Mouse (Mus musculus) E14TG2a.4 (cell line): Measurements from ENCODE around the gene Smarcc2.

Source experiments
- H3K27me3 ChIP-seq: 2 replicates; pipeline ENCODE4 v1.6.1; 2014; ENCODE audit warnings: low read length, control low read depth; ENCODE audit not compliant: insufficient read depth
- H3K36me3 ChIP-seq: 2 replicates; pipeline ENCODE4 v1.6.1; 2014; ENCODE audit warnings: low read length, control low read depth; ENCODE audit not compliant: insufficient read depth
- H3K4me1 ChIP-seq: replicated peaks from 2 replicates; pipeline ENCODE4 v1.6.1; 2014; ENCODE audit warnings: low read depth, low read length, control low read depth
- H3K4me3 ChIP-seq: replicated peaks from 2 replicates; pipeline ENCODE4 v1.5.1; 2014; ENCODE audit warnings: mild to moderate bottlenecking, low read length
- H3K9me3 ChIP-seq: 2 replicates; pipeline ENCODE4 v1.6.1; 2014; ENCODE audit warnings: low read length, control low read depth
- CTCF ChIP-seq: conservative IDR thresholded peaks from 2 replicates; pipeline ENCODE4 v1.5.1; 2014; ENCODE audit warnings: low read length
- NANOG ChIP-seq: IDR thresholded peaks from 2 replicates; pipeline ENCODE4 v1.6.1; 2014; ENCODE audit warnings: borderline replicate concordance, low read length, mixed read lengths
- POU5F1 ChIP-seq: IDR thresholded peaks from 2 replicates; pipeline ENCODE4 v1.6.1; 2014; ENCODE audit warnings: low read length, borderline replicate concordance

The Smarcc2 gene

GRCm38 (mm10) chr10:128524732-128525662, 65.9 kb downstream of the Smarcc2 start:
- Histone ChIP-seq H3K9me3 (no peaks in the 10 kb centered on the region), H3K4me3 (peak overlapping the region; percentile 98), H3K36me3 (peaks cover 34% of the 10 kb centered on the region), H3K4me1 (peaks cover 29% of the 10 kb centered on the region), H3K27me3 (peaks cover 14% of the 10 kb centered on the region; the same call in 1 of the 2 replicates)
- TF ChIP-seq NANOG = no peak
- no peak for TF ChIP-seq CTCF

- Histone ChIP-seq H3K36me3 (peaks cover 26% of the 10 kb centered on the region), H3K4me3 (peak within 1 kb of the TSS; percentile 98), H3K4me1 (peaks cover 29% of the 10 kb centered on the region), H3K9me3 (no peaks in the 10 kb centered on the region), H3K27me3 (peaks cover 14% of the 10 kb centered on the region; the same call in 1 of the 2 replicates)
- TF ChIP-seq CTCF (no peak), NANOG (no peak), POU5F1 (no peak)
Observed at GRCm38 (mm10) chr10:128525671-128526308, 66.7 kb downstream of the Smarcc2 start, which contains the start of gene Esyt1. Gene Esyt1, minus strand, starts transcription at chr10:128525871.

GRCm38 (mm10) chr10:128526366-128527356, 67.6 kb downstream of the Smarcc2 start:
- TF ChIP-seq POU5F1 (no peak), CTCF (no peak), NANOG (no peak)
- Histone ChIP-seq H3K27me3 (peaks cover 14% of the 10 kb centered on the region; the same call in 1 of the 2 replicates), H3K9me3 (no peaks in the 10 kb centered on the region), H3K4me1 (peaks cover 29% of the 10 kb centered on the region), H3K36me3 (peaks cover 17% of the 10 kb centered on the region), H3K4me3 (peak overlapping the region; percentile 98)

- Histone ChIP-seq H3K4me1 (peaks cover 52% of the 10 kb centered on the region), H3K27me3 (no peaks in the 10 kb centered on the region), H3K36me3 (no peaks in the 10 kb centered on the region), H3K4me3 (no peak overlapping the region), H3K9me3 (peaks cover 9% of the 10 kb centered on the region)
- TF ChIP-seq CTCF (no peak), NANOG (no peak), POU5F1 (no peak)
Observed at GRCm38 (mm10) chr10:128535206-128535605, 76.2 kb downstream of the Smarcc2 start.

GRCm38 (mm10) chr10:128535624-128536265, 76.7 kb downstream of the Smarcc2 start:
- Histone ChIP-seq H3K9me3 (peaks cover 9% of the 10 kb centered on the region), H3K4me3 (0 out of 2 replicates have a peak overlapping the region, but pooled peaks have one; percentile 15), H3K4me1 (peaks cover 54% of the 10 kb centered on the region), H3K36me3 (peaks cover 2% of the 10 kb centered on the region; the same call in 1 of the 2 replicates), H3K27me3 (no peaks in the 10 kb centered on the region)
- TF ChIP-seq NANOG (no peak), CTCF (no peak), POU5F1 (no peak)

GRCm38 (mm10) chr10:128536266-128536940, 77.4 kb downstream of the Smarcc2 start:
- Histone ChIP-seq H3K36me3 (peaks cover 9% of the 10 kb centered on the region), H3K27me3 (no peaks in the 10 kb centered on the region), H3K4me3 (0 out of 2 replicates have a peak overlapping the region, but pooled peaks have one; percentile 15), H3K4me1 (peaks cover 54% of the 10 kb centered on the region), H3K9me3 (peaks cover 9% of the 10 kb centered on the region)
- TF ChIP-seq NANOG (no peak), CTCF (peak; percentile 84)

- Histone ChIP-seq H3K4me1 (peaks cover 60% of the 10 kb centered on the region), H3K27me3 (no peaks in the 10 kb centered on the region), H3K9me3 (peaks cover 9% of the 10 kb centered on the region), H3K4me3 (no peak overlapping the region), H3K36me3 (peaks cover 28% of the 10 kb centered on the region)
- TF ChIP-seq NANOG (peak; percentile 93), POU5F1 (no peak)
Observed at GRCm38 (mm10) chr10:128538340-128538870, 79.4 kb downstream of the Smarcc2 start.
